Mouse (Mus musculus) hindbrain, embryonic 10.5 days (tissue): ENCODE results near the gene Tbc1d13. TPM values are rescaled to one million over a fixed set of nuclear protein-coding genes. Genes with fewer than 3 reads are reported as not detected.
"Not testable (repeated sequence)": the region's sequence is repeated elsewhere in the genome, so short reads cannot be mapped to it uniquely, and the experiment has no call there.

Source experiments
- DNase-seq: peaks from one replicate; pipeline ENCODE4 v3.0.0-alpha.2; 2017; ENCODE audit warnings: low spot score
- H3K27ac ChIP-seq: fragments of 300-500 bp; sonication (generic); 2 replicates; pipeline ENCODE4 v1.5.1; 2016; ENCODE audit warnings: mild to moderate bottlenecking, moderate library complexity
- H3K27me3 ChIP-seq: fragments of 300-500 bp; sonication (generic); 2 replicates; pipeline ENCODE4 v1.6.1; 2016; ENCODE audit warnings: mild to moderate bottlenecking; ENCODE audit not compliant: poor library complexity, insufficient read depth, severe bottlenecking
- H3K36me3 ChIP-seq: fragments of 300-500 bp; sonication (generic); 2 replicates; pipeline ENCODE4 v1.6.1; 2016; ENCODE audit warnings: mild to moderate bottlenecking, moderate library complexity
- H3K4me1 ChIP-seq: fragments of 300-500 bp; sonication (generic); replicated peaks from 2 replicates; pipeline ENCODE4 v1.6.1; 2016; ENCODE audit warnings: mild to moderate bottlenecking
- H3K4me3 ChIP-seq: fragments of 300-500 bp; sonication (generic); 2 replicates; pipeline ENCODE4 v1.5.1; 2016; ENCODE audit warnings: mild to moderate bottlenecking, moderate library complexity
- H3K9me3 ChIP-seq: fragments of 300-500 bp; sonication (generic); 2 replicates; pipeline ENCODE4 v1.6.1; 2016; ENCODE audit warnings: mild to moderate bottlenecking, moderate library complexity
- WGBS: fragments of 180-500 bp; shearing (Covaris S2); methylation state at CpG from one replicate; pipeline ENCODE4 v1.1.7; 2016; 5-methylcytosine and 5-hydroxymethylcytosine counted together
- polyA plus RNA-seq: library from polyadenylated mRNA; unstranded; fragments of >200 nt; fragmentation: Nextera tagmentation; extraction: Ambion mirVana; gene quantifications from 2 replicates; pipeline ENCODE4 v1.2.1, GENCODE M21; 2016

The Tbc1d13 gene
- polyA plus RNA-seq, 1 experiment from 2014 or later: 10.2 TPM

DNA sequence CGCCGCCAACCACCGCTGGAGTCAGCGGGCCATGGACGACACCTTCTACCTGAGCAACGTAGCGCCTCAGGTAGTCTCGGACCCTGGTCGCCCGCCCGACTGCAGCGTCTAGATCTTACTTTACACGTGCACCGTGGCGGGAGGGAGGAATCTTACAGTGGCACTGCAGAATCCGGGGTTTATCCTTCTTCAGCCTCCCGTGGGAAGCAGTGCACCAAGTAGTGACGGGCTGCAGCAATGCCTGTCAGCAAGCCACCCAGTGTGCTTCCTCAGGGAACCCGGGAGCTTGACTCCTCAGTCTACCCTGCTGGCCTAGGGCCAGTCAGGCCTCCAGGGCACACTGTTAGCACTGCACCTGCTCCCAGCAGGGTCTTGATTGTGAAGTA lies 38.4 kb downstream of the Tbc1d13 start:
- Histone ChIP-seq H3K36me3 (peaks cover 48% of the 10 kb centered on the region), H3K4me1 (peaks cover 24% of the 10 kb centered on the region), H3K4me3 (peak overlapping the region; percentile 73), H3K9me3 (peaks cover 7% of the 10 kb centered on the region), H3K27ac (peak overlapping the region; percentile 92), H3K27me3 (peaks cover 6% of the 10 kb centered on the region; the same call in 1 of the 2 replicates)
- WGBS: 2% methylated on average over 19 of the region's 19 CpGs
- no peak for DNase-seq

DNA sequence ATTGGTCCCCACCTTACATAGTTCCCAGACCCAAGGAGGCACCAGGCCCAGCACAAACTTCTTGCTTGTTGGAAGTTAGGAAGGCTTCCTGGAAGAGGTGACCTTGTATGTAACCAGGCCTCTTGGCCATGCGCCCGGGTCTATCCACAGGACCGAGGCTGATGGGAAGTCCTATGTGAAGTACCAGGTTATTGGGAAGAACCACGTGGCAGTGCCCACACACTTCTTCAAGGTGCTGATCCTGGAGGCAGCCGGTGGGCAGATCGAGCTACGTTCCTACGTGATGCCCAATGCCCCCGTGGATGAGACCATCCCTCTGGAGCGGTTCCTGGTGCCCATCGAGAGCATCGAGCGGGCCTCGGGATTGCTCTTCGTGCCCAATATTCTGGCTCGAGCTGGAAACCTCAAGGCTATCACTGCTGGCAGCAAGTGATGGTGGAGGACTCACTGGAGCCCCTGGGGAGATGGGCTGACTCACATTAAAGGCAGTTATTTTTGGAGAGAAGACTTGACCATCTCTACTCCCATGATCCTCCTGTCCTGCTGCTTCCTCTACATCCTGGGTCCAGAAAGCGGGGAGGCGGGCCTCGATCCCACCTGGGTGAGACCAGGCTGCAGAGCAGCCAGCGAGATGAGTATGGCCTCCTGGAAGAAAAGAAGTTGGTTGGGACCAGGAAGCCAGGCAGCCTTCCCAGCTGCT lies 40.1 kb downstream of the Tbc1d13 start:
- Histone ChIP-seq H3K4me3 (no peak overlapping the region), H3K36me3 (peaks cover 53% of the 10 kb centered on the region), H3K9me3 (no peaks in the 10 kb centered on the region), H3K4me1 (peaks cover 38% of the 10 kb centered on the region), H3K27ac (no peak overlapping the region), H3K27me3 (peaks cover 6% of the 10 kb centered on the region; the same call in 1 of the 2 replicates)
- DNase-seq: no peak
- 97% methylated on average over 20 of the region's 20 CpGs for WGBS

DNA sequence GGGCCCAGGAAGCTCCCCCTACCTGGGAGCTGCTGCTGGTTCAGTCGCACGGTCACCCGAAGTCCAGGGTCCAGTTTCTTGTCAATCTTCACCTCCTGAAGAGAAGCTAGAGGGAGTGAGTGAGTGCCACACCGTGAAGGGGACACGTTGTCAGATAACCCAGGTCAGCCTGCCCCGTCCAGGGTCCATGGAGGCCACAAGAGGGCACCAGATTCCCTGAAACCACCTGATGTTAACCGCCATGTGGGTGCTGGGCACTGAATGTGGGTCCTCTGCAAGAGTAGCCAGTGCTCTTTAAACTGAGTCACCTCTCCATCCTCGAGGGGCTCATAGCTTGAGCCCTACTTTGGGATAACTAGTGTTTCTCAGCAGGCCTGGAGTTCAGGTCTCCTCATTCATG lies 42.4 kb downstream of the Tbc1d13 start:
- peaks cover 6% of the 10 kb centered on the region; the same call in 1 of the 2 replicates for H3K27me3 ChIP-seq
- peaks cover 53% of the 10 kb centered on the region for H3K36me3 ChIP-seq
- 87% methylated on average over 8 of the region's 8 CpGs for WGBS
- H3K4me1 ChIP-seq: peaks cover 38% of the 10 kb centered on the region
- H3K27ac ChIP-seq: no peak overlapping the region
- no peaks in the 10 kb centered on the region for H3K9me3 ChIP-seq
- DNase-seq: no peak
- H3K4me3 ChIP-seq: no peak overlapping the region

DNA sequence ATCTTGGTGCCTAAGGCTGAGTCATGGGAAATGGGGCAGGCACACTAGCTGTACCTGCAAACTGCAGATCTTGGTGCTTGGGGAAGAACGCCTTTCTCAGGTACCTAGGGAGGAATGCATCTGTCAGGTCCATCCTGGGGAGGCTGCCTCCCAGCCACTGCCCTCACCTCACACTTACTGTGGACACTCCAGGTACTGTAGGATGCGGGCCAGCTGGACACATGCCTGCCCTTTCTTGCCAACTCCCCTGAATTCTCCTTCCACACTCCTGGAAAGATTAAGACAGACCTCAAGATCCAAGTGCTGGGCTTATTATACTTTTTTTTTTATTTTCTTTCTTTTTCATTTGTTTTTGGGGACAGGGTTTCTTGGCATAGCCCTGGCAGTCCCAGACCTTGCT lies 43.0 kb downstream of the Tbc1d13 start:
- H3K4me1 ChIP-seq: peaks cover 33% of the 10 kb centered on the region
- H3K4me3 ChIP-seq: no peak overlapping the region
- H3K36me3 ChIP-seq: peaks cover 53% of the 10 kb centered on the region
- H3K27ac ChIP-seq: no peak overlapping the region
- 96% methylated on average over 2 of the region's 2 CpGs for WGBS
- peaks cover 6% of the 10 kb centered on the region; the same call in 1 of the 2 replicates for H3K27me3 ChIP-seq
- no peaks in the 10 kb centered on the region for H3K9me3 ChIP-seq
- no peak for DNase-seq

DNA sequence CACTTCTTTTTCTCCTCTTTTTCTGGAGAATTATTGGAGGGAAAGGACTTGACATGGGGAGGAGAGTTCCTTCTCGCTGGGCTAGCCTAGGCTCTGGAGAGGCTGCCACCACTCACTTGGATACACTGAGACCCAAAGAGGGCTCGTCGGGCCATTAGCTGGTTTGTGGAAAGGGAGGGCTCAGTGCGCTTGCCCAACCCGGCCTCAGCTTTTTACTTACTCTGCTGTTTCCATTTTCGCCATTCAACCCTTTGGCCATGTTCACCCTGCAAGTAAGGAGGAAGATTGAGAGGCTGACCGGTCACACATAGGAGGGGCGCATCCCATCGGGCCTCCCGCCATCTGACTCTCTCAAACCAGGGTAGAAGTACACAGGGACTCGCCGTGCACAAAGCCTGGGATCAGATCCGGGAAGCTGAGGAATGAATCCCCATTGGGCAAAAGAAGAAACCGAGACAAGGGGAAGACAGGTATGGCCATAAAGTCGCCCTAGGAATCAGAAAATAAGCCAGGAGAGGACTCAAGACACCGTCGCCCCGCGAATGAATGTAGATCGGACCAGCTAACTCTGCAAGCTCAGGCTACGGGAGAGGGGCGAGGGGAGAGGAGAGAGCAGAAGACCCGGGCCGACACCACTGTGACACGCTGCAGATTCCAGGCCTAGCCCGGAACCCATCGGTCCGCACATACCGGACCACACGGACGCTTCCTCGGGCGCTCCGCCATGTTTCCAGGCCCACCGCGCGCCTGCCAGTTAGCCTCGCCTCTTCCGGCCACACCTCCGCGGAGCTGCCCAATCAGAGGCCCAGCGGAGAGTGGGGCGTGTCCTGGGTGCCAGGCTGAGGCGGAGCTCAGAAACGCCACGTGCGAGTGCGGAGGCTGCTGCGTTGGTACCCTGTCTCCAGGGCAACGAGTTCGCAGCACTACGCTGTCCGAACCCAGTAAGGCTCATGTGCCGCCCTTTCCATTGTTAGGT lies 44.4 kb downstream of the Tbc1d13 start, which contains the start of gene Spout1:
Gene Spout1, minus strand, starts transcription at position 760 of the 976 bp plus-strand sequence.
- peak within 1 kb of the TSS; percentile 86 for H3K4me3 ChIP-seq
- peaks cover 44% of the 10 kb centered on the region for H3K36me3 ChIP-seq
- H3K27ac ChIP-seq: peak within 1 kb of the TSS; percentile 87
- 3% methylated on average over 54 of the region's 54 CpGs for WGBS
- H3K27me3 ChIP-seq: peaks cover 2% of the 10 kb centered on the region; the same call in 1 of the 2 replicates
- no peaks in the 10 kb centered on the region for H3K9me3 ChIP-seq
- peak; percentile 98 for DNase-seq
- peaks cover 20% of the 10 kb centered on the region for H3K4me1 ChIP-seq

DNA sequence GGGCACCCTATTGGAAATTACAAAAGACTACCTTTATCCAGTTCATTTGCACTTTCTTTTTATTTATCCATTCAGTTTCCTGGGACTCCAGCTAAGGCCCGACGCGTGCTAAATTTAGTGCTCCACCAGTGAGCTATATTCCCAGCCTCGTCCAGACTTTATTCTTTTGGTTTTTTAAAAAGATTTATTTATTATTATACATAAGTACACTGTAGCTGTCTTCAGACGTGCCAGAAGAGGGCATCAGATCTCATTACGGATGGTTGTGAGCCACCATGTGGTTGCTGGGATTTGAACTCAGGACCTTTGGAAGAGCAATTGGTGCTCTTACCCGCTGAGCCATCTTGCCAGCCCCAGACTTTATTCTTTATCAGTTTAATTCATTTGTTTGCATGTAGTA lies 45.2 kb downstream of the Tbc1d13 start:
- H3K9me3 ChIP-seq, H3K27me3 ChIP-seq, DNase-seq: not testable (repeated sequence)
- Histone ChIP-seq H3K27ac (peak overlapping the region; percentile 87; the same call in 1 of the 2 replicates), H3K4me1 (peaks cover 16% of the 10 kb centered on the region), H3K4me3 (peak overlapping the region; percentile 86), H3K36me3 (peaks cover 37% of the 10 kb centered on the region)
- 60% methylated on average over 7 of the region's 7 CpGs for WGBS

DNA sequence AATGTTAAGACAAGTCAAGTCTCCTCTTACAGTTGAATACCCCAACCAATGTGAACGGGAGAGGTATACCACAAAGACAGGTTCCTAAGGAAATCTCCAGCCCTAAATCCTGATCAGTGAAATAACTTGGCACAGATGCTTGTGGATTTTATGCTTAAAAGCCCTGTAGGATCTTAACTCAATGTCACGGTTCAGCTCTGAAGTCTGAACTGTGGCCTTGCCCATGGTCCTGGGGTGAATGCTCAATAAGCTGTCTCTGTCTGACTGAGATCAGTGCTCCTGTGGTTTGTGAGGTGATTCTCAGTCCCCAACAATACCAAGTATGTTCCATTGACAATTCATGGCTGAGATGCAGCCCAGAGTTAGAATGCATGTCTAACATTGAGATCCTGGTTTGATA lies 48.9 kb downstream of the Tbc1d13 start:
- no peak overlapping the region for H3K27ac ChIP-seq
- DNase-seq: no peak
- WGBS: 89% methylated on average over 2 of the region's 2 CpGs
- no peak overlapping the region for H3K4me3 ChIP-seq
- no peaks in the 10 kb centered on the region for H3K27me3 ChIP-seq
- H3K36me3 ChIP-seq: peaks cover 18% of the 10 kb centered on the region
- H3K4me1 ChIP-seq: peaks cover 10% of the 10 kb centered on the region
- H3K9me3 ChIP-seq: peaks cover 5% of the 10 kb centered on the region; the same call in 1 of the 2 replicates

DNA sequence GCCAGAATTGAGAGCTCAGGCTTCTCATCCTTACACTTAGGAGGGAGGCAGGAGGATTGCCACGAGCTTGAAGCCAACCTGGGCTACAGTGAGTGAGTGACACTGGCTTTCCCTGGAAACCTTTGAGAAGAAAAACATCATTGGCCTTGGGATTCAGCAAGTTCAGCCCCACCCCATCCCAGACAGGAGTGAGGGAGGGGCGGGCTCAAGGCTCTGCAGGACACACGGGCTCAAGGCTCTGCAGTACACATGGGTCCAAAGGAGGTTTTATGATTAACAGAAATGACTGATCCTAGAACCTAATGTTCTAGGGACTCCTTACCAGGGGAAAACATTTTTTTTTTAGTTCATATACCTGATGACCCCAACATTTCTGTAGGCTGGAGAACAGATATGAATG lies 50.2 kb downstream of the Tbc1d13 start:
- peaks cover 21% of the 10 kb centered on the region for H3K36me3 ChIP-seq
- H3K27me3 ChIP-seq: no peaks in the 10 kb centered on the region
- 75% methylated on average over 3 of the region's 3 CpGs for WGBS
- DNase-seq: no peak
- H3K4me3 ChIP-seq: no peak overlapping the region
- H3K27ac ChIP-seq: no peak overlapping the region
- no peaks in the 10 kb centered on the region; the same call in 1 of the 2 replicates for H3K4me1 ChIP-seq
- H3K9me3 ChIP-seq: peaks cover 5% of the 10 kb centered on the region; the same call in 1 of the 2 replicates

DNA sequence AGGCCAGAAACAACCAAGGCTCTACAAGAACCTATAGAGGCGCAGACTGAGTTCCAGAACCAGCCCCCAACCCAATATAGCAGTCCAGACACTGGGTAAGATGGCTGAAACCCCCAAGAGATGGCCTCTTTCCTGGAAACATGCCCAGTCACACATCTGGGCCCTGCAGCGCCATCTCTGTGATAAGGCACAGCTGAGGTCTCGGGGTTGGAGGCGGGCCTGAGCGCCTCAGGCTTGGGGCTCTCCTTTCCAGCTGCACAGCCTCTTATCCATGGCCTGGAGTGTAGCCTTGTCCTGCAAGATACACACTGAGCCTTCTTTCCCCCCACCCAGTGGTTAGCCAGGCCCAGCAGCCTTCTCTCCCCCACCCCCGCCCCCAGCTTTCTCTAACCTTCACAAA lies 51.7 kb downstream of the Tbc1d13 start:
- WGBS: 91% methylated on average over 6 of the region's 6 CpGs
- Histone ChIP-seq H3K4me1 (no peaks in the 10 kb centered on the region), H3K36me3 (peaks cover 21% of the 10 kb centered on the region), H3K27me3 (no peaks in the 10 kb centered on the region), H3K4me3 (no peak overlapping the region), H3K9me3 (peaks cover 5% of the 10 kb centered on the region; the same call in 1 of the 2 replicates), H3K27ac (peak overlapping the region; percentile 46; the same call in 1 of the 2 replicates)
- no peak for DNase-seq

DNA sequence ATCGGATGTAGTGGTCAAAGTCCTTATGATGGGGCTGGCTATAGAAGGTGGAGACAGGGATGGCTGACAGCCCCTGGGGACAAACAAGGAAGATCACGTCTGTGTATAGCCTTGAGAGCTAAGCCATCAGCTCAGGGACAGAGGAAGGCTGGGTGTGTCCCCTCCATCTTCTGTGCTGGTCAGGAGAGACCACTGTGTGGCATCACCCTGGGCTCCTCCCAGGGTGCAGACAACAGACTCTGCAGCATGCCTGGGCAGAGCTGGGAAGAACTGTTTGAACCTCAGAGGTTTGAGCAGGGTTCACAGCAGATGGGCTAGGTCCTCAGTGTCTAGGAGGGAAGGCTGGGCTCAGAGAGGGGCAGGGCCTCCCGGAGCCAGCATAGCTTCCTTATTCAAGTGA lies 52.1 kb downstream of the Tbc1d13 start:
- peak overlapping the region; percentile 46; the same call in 1 of the 2 replicates for H3K27ac ChIP-seq
- WGBS: 83% methylated on average over 3 of the region's 3 CpGs
- H3K4me1 ChIP-seq: no peaks in the 10 kb centered on the region
- H3K27me3 ChIP-seq: no peaks in the 10 kb centered on the region
- H3K4me3 ChIP-seq: no peak overlapping the region
- H3K9me3 ChIP-seq: peaks cover 5% of the 10 kb centered on the region; the same call in 1 of the 2 replicates
- H3K36me3 ChIP-seq: peaks cover 21% of the 10 kb centered on the region
- no peak for DNase-seq

DNA sequence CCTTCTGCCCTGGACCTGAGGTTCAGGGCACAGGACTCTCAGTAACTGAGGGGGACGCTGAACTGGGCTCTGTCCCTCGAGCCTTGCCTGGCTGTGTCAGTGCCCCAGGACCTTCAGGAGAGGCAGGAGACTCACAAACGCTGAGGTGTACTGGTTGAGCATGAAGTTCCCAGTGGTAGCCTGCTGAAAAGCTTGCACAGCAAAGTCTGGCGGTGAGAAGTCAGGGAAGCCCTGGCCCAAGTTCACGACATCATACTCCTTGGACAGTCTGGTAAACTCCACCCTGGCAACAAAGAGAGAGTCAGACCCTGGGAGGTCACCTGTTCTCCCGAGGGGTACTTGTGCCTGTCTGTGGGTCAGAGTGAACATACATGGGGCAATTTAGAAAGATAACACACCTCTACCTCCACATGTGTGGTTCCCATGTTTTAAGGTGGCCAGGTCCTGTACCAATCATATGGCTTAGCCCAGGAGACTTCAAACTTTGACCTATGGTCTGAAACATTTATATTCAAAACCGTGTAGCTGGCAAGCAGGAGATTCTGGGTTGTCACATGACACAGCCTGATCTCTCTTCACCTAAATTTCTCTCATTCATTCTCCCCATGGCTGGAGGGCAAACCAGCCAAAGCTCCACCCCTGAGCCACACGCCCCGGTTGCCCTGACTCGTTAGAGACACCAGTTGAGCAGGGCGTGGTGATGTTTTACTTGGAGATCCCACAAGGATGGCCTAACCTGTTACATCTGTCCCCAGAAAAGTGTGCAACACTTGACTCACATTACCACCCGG lies 58.4 kb downstream of the Tbc1d13 start:
- H3K4me3 ChIP-seq: no peak overlapping the region
- H3K4me1 ChIP-seq: no peaks in the 10 kb centered on the region
- no peaks in the 10 kb centered on the region for H3K9me3 ChIP-seq
- 91% methylated on average over 12 of the region's 12 CpGs for WGBS
- no peak for DNase-seq
- H3K27ac ChIP-seq: no peak overlapping the region
- H3K27me3 ChIP-seq: no peaks in the 10 kb centered on the region
- peaks cover 7% of the 10 kb centered on the region; the same call in 1 of the 2 replicates for H3K36me3 ChIP-seq

DNA sequence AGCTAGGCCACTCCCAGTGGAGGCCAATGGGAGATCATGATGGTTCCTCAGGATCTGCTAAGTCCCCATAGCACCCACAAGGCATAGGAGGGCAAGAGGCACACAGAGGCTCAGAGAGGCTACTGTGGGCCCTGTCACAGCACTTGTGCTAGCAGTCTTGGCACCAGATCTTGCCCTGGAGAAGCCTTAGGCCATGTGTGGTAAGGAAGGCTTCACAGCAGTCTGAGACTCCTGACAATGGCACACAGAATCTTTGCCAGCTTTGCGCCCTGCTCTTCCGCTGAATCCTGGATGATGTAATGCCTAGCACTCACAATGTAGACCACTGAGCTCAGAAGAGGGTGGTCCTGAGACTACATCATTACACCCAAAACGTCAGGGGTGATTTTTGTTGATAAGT lies 61.1 kb downstream of the Tbc1d13 start:
- Histone ChIP-seq H3K4me3 (no peak overlapping the region), H3K4me1 (no peaks in the 10 kb centered on the region), H3K9me3 (no peaks in the 10 kb centered on the region), H3K27ac (no peak overlapping the region), H3K36me3 (peaks cover 3% of the 10 kb centered on the region; the same call in 1 of the 2 replicates), H3K27me3 (no peaks in the 10 kb centered on the region)
- 84% methylated on average over 3 of the region's 3 CpGs for WGBS
- no peak for DNase-seq
